Mouse (Mus musculus): ENCODE measurements around the gene Dnase2a.

DNA sequence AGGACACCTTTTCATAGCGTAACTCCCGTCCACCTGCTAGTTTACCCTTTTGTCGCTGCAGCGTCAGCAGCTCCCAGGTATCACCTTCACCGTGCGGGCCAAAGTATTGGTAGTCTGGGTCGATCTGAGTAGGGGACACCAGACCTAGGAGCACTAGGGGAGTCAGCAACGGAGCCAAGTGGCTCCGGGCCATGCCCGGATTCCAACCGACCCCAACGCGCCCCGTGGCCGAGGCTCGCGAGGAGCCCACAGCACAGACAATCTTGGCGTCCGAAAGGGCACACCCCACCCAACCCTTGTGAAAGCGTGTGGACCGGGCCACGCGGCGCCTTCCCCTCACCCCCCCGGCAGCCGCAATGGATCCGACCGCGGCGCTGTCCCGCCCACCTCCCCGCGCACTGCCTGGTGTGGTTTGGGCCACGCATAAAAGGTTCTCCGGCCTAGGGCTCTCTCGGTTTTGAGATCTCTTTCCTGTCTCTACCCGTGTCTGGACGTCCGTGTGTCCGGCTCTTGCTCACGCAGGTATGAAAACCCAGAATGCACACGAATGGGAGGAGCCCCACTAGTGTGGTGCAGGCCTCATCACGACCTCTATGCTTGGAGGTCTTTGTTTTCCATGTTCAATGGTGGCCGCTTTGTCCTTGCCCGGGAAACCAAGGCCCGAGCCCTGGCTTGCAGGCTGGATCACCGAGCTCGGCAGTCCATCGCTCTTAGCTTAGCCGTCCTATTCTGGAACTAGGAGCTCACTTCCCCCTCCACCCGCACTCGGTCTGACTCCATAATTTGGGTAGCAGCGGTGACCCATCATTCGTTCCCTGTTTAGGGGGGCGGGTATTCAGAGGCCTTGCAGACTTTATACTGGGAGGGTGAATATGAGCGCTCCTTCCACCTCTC lies 61.1 kb downstream of the Dnase2a start, which contains the start of the genes Gm49661, Prdx2 and Rnaseh2a:
- TF ChIP-seq CTCF (IDR thresholded peaks at IDR 0.05; ENCODE audit: control insufficient read depth, insufficient read depth, insufficient read length), result no peak
- no peak for TF ChIP-seq USF1 (IDR thresholded peaks at IDR 0.05; ENCODE audit: low read depth)
- peak; percentile 37 for TF ChIP-seq MAX (IDR thresholded peaks at IDR 0.05)
